Mouse (Mus musculus) cortical plate, adult 2 months (tissue): Measurements from ENCODE around the gene Prrg2. TPM values are rescaled to one million over a fixed set of nuclear protein-coding genes. Genes with fewer than 3 reads are reported as not detected.

ENCODE experiments used
- H3K27ac ChIP-seq: fragments of 200-500 bp; 2 replicates; pipeline ENCODE4 v1.5.1; 2012; ENCODE audit warnings: low read length, control low read depth, inconsistent platforms; ENCODE audit not compliant: insufficient read depth
- H3K4me1 ChIP-seq: fragments of 200-500 bp; 2 replicates; pipeline ENCODE4 v1.6.1; 2011; ENCODE audit warnings: low read length; ENCODE audit not compliant: control insufficient read depth, insufficient read depth
- H3K4me3 ChIP-seq: fragments of 200-500 bp; 2 replicates; pipeline ENCODE4 v1.5.1; 2011; ENCODE audit warnings: mild to moderate bottlenecking, low read length, control low read depth; ENCODE audit not compliant: insufficient read depth
- CTCF ChIP-seq: fragments of 200-500 bp; IDR thresholded peaks from 2 replicates; pipeline ENCODE4 v1.5.1; 2011; ENCODE audit warnings: mild to moderate bottlenecking, control low read depth, low read length; ENCODE audit not compliant: insufficient read depth; ENCODE audit errors: extremely low read depth
- POLR2A ChIP-seq: fragments of 200-500 bp; IDR thresholded peaks from 2 replicates; pipeline ENCODE4 v1.6.1; 2011; ENCODE audit warnings: mild to moderate bottlenecking, low read length, control low read depth; ENCODE audit not compliant: insufficient read depth; ENCODE audit errors: extremely low read depth
- polyA plus RNA-seq: library from polyadenylated mRNA; depleted of rRNA; stranded (reverse); fragments of >200 nt; gene quantifications from 2 replicates; pipeline ENCODE4 v1.2.3, GENCODE M21; 2012

The Prrg2 gene
- polyA plus RNA-seq, 1 experiment: 23.2 TPM

- Histone ChIP-seq H3K4me3 (0 out of 2 replicates have a peak overlapping the region, but pooled peaks have one; percentile 8), H3K4me1 (no peaks in the 10 kb centered on the region; the same call in 1 of the 2 replicates), H3K27ac (no peak overlapping the region)
- TF ChIP-seq POLR2A (no peak), CTCF (no peak)
Observed at GRCm38 (mm10) chr7:45091001-45091990, 28.8 kb upstream of the Prrg2 start.

GRCm38 (mm10) chr7:45090251-45090977 is 27.9 kb upstream of the Prrg2 start:
- Histone ChIP-seq H3K4me3 (no peak overlapping the region), H3K27ac (no peak overlapping the region), H3K4me1 (no peaks in the 10 kb centered on the region; the same call in 1 of the 2 replicates)
- TF ChIP-seq POLR2A (no peak), CTCF (no peak)

GRCm38 (mm10) chr7:45088597-45088996 is 26.1 kb upstream of the Prrg2 start:
- H3K27ac ChIP-seq: no peak overlapping the region
- TF ChIP-seq CTCF: no peak
- no peak for TF ChIP-seq POLR2A
- H3K4me3 ChIP-seq: no peak overlapping the region

GRCm38 (mm10) chr7:45086084-45086483 is 23.6 kb upstream of the Prrg2 start:
- no peaks in the 10 kb centered on the region; the same call in 1 of the 2 replicates for H3K4me1 ChIP-seq
- H3K27ac ChIP-seq: no peak overlapping the region
- TF ChIP-seq CTCF: no peak
- no peak for TF ChIP-seq POLR2A
- no peak overlapping the region for H3K4me3 ChIP-seq

More at GRCm38 (mm10) chr7:45088597-45088996, 26.1 kb upstream of the Prrg2 start:
- H3K4me1 ChIP-seq: no peaks in the 10 kb centered on the region; the same call in 1 of the 2 replicates

GRCm38 (mm10) chr7:45083300-45083890 is 20.9 kb upstream of the Prrg2 start:
- H3K4me1 ChIP-seq: no peaks in the 10 kb centered on the region
- TF ChIP-seq POLR2A (no peak), CTCF (no peak)
- no peak overlapping the region for H3K4me3 ChIP-seq
- peak overlapping the region; percentile 13; the same call in 1 of the 2 replicates for H3K27ac ChIP-seq

- H3K4me3 ChIP-seq: no peak overlapping the region
- peak overlapping the region; percentile 13 for H3K27ac ChIP-seq
- TF ChIP-seq POLR2A (no peak), CTCF (no peak)
Observed at GRCm38 (mm10) chr7:45082401-45083299, 20.2 kb upstream of the Prrg2 start.

GRCm38 (mm10) chr7:45081016-45081415 is 18.5 kb upstream of the Prrg2 start:
- TF ChIP-seq CTCF (no peak), POLR2A (no peak)
- no peak overlapping the region for H3K4me3 ChIP-seq
- no peak overlapping the region for H3K27ac ChIP-seq
- no peaks in the 10 kb centered on the region for H3K4me1 ChIP-seq

More at GRCm38 (mm10) chr7:45082401-45083299, 20.2 kb upstream of the Prrg2 start:
- no peaks in the 10 kb centered on the region for H3K4me1 ChIP-seq

- Histone ChIP-seq H3K27ac (no peak overlapping the region), H3K4me1 (no peaks in the 10 kb centered on the region), H3K4me3 (no peak overlapping the region)
- TF ChIP-seq POLR2A (no peak), CTCF (peak; percentile 89)
Observed at GRCm38 (mm10) chr7:45079856-45080255, 17.4 kb upstream of the Prrg2 start.
